ENCODE assay signal across 10 mouse cellular contexts in genomic region chr10:107273848-107274247, GRCm38 (mm10). TPM values are rescaled to one million over a fixed set of nuclear protein-coding genes. Genes with fewer than 3 reads are reported as not detected.
DNase-seq lines count a peak whose midpoint lies in the region; ATAC-seq and TF ChIP-seq lines count a peak whose summit lies in the region.
"Had no signal": no experiment of that assay in that cellular context is flagged by ENCODE, and none has a peak within 500 bp of the region (broad histone marks: within the 10 kb centered on the region; RNA-seq: fewer than 3 reads in every experiment).

No protein-coding gene starts in this region.

- no peaks in the 10 kb centered on the region for H3K4me1 ChIP-seq in heart, postnatal 0 days (ENCODE audit: control insufficient read depth, insufficient read depth)
- peaks cover 6% of the 10 kb centered on the region; the same call in 1 of the 2 replicates for H3K4me1 ChIP-seq in E14TG2a.4 (replicated peaks; ENCODE audit: low read depth, low read length)
- no peaks in the 10 kb centered on the region for H3K4me1 ChIP-seq in hindbrain, postnatal 0 days (ENCODE audit: insufficient read depth, low read length)
- H3K4me1 ChIP-seq: liver, embryonic 13.5 days had no signal

- H3K27ac ChIP-seq in heart, postnatal 0 days (ENCODE audit: low read depth), result no peak overlapping the region
- H3K27ac ChIP-seq in hindbrain, postnatal 0 days, result no peak overlapping the region
- H3K27ac ChIP-seq: liver, embryonic 13.5 days had no signal

- no peak for ATAC-seq in heart, postnatal 0 days (ENCODE audit: insufficient read depth, low read depth)
- no peak for ATAC-seq in hindbrain, postnatal 0 days

- no peak for TF ChIP-seq EP300 in heart, postnatal 0 days (IDR thresholded peaks at IDR 0.05; ENCODE audit: low read depth)

- no peak overlapping the region for H3K4me2 ChIP-seq in heart, postnatal 0 days (ENCODE audit: low read depth, low read length)
- H3K4me2 ChIP-seq in hindbrain, postnatal 0 days (ENCODE audit: low read depth, low read length), result peak overlapping the region; percentile 89
- H3K4me2 ChIP-seq: liver, embryonic 13.5 days had no signal

- intact Hi-C loops in heart, postnatal 10 days (cut with DNase I), result loop anchor here (5.0 kb wide), 1 partner anchor 113 kb away; no protein-coding TSS in a partner anchor

- no peaks in the 10 kb centered on the region for H3K9me3 ChIP-seq in heart, postnatal 0 days (replicated peaks; ENCODE audit: control insufficient read depth, low read length)
- H3K9me3 ChIP-seq in E14TG2a.4 (ENCODE audit: low read length), result no peaks in the 10 kb centered on the region
- no peaks in the 10 kb centered on the region for H3K9me3 ChIP-seq in hindbrain, postnatal 0 days (ENCODE audit: low read length)
- H3K9me3 ChIP-seq: liver, embryonic 13.5 days had no signal

- no peak overlapping the region for H3K4me3 ChIP-seq in heart, postnatal 0 days (ENCODE audit: low read depth, low read length)
- H3K4me3 ChIP-seq in E14TG2a.4 (replicated peaks; ENCODE audit: low read length), result no peak overlapping the region
- H3K4me3 ChIP-seq in hindbrain, postnatal 0 days (ENCODE audit: low read length), result peak overlapping the region; percentile 83
- H3K4me3 ChIP-seq: liver, embryonic 13.5 days had no signal

- TF ChIP-seq CTCF in heart, postnatal 0 days (IDR thresholded peaks at IDR 0.05; ENCODE audit: low read depth), result peak; percentile 16; the same call in 1 of the 2 replicates
- peak; percentile 38 for TF ChIP-seq CTCF in E14TG2a.4 (conservative IDR thresholded peaks at IDR 0.05; ENCODE audit: low read length)
- TF ChIP-seq CTCF in hindbrain, postnatal 0 days (IDR thresholded peaks at IDR 0.05; ENCODE audit: low read depth), result peak; percentile 54

- H3K36me3 ChIP-seq in heart, postnatal 0 days (replicated peaks; ENCODE audit: control insufficient read depth, insufficient read depth, low read length), result no peaks in the 10 kb centered on the region
- no peaks in the 10 kb centered on the region for H3K36me3 ChIP-seq in E14TG2a.4 (ENCODE audit: insufficient read depth, low read length)
- no peaks in the 10 kb centered on the region for H3K36me3 ChIP-seq in hindbrain, postnatal 0 days (ENCODE audit: insufficient read depth, low read length)
- H3K36me3 ChIP-seq: liver, embryonic 13.5 days had no signal

- H3K9ac ChIP-seq in heart, postnatal 0 days (replicated peaks; ENCODE audit: low read depth, low read length), result no peak overlapping the region
- H3K9ac ChIP-seq in hindbrain, postnatal 0 days (replicated peaks; ENCODE audit: low read length), result no peak overlapping the region
- H3K9ac ChIP-seq: liver, embryonic 13.5 days had no signal

- DNase-seq in heart, postnatal 0 days (ENCODE audit: low spot score), result no peak
- DNase-seq in heart, adult 18-20 months, result no peak
- peak; percentile 68 to 69 for DNase-seq in cerebellum, postnatal 14 days
- peak; percentile 50 for DNase-seq in hindbrain, postnatal 0 days (ENCODE audit: low spot score)
- DNase-seq in spleen, adult 12 weeks (ENCODE audit: low spot score), result no peak
- DNase-seq in right cerebral cortex, adult 2 months (ENCODE audit: low spot score in 2 of 2), result no peak
- no peak for DNase-seq in heart, postnatal 10 days
- DNase-seq: gastrocnemius, postnatal 36 days; liver, embryonic 13.5 days had no signal

- peaks cover 28% of the 10 kb centered on the region for H3K27me3 ChIP-seq in heart, postnatal 0 days (ENCODE audit: control insufficient read depth, insufficient read depth, low read length)
- H3K27me3 ChIP-seq in E14TG2a.4 (ENCODE audit: insufficient read depth, low read length), result peaks cover 42% of the 10 kb centered on the region
- H3K27me3 ChIP-seq in hindbrain, postnatal 0 days (ENCODE audit: insufficient read depth, low read length), result no peaks in the 10 kb centered on the region

- 47% methylated on average over 6 of the region's 6 CpGs for WGBS in heart, postnatal 0 days
- WGBS in hindbrain, postnatal 0 days, result 49% methylated on average over 6 of the region's 6 CpGs

RNA-seq across cellular contexts. Expression of gene Lin7a, which starts 2.4 kb away (rescaled TPM):
- 1.3 and 8.2 TPM in 2 replicates for total RNA-seq in heart, postnatal 0 days (2014; rRNA removed; ENCODE audit: low replicate concordance)
- 0.80 and 1.00 TPM in 2 replicates for polyA plus RNA-seq in heart, postnatal 0 days (2015; fragmentation: Nextera tagmentation; extraction: Ambion mirVana)
- total RNA-seq in heart, adult 18-20 months (2021), result 1 to 10 TPM; 1.2 to 1.5 TPM
- total RNA-seq in hindbrain, postnatal 0 days (2014; rRNA removed), result 26.0 and 30.4 TPM in 2 replicates
- 26.6 and 27.8 TPM in 2 replicates for polyA plus RNA-seq in hindbrain, postnatal 0 days (2015; fragmentation: Nextera tagmentation; extraction: Ambion mirVana)
- 1 to 10 TPM; 1.6 to 2.5 TPM for total RNA-seq in heart, postnatal 10 days (2021)

Comparison
In these comparisons a context has a peak if more than half of its experiments do, and no peak if none do; other contexts are left out.
1. DNase-seq: peak in cerebellum, postnatal 14 days (2 of 2) and hindbrain, postnatal 0 days (single experiment); none in heart, postnatal 0 days (single experiment), heart, adult 18-20 months (0 of 2), spleen, adult 12 weeks (single experiment), right cerebral cortex, adult 2 months (0 of 2) and heart, postnatal 10 days (0 of 2).
2. Peak in every context shown above with its lines, with median percentiles within 50 percentile points of each other: CTCF ChIP-seq.